Mouse (Mus musculus) right cerebral cortex, postnatal 36 days (tissue): ENCODE results near the gene 3110009E18Rik.
A peak's percentile ranks its signal among the peaks of the same experiment; 100 is the strongest.

Source experiments
- DNase-seq, 2 experiments: peaks; one replicate each; pipeline ENCODE4 v3.0.0; 2022; ENCODE audit warnings: low spot score in 2 of 2, mixed read lengths in 1 of 2

The 3110009E18Rik gene

DNA sequence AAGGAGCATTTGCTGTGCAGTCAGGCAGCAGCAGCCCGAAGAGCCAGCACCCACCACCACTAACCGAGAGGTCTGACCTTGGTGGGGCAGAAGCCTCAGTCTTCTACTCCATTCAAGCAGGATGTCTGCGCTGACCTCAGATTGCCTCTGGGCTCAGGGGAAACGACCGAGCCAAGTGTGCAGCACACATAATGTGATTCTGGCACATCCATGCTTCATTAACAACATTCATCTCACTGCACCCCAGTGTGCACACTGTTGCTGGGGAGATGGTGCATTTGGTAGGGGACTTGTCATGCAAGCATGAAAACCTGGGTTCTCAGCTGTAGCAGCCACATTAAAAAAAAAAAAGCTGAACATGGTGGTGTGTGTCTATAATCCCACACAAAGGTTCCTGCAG is 75.0 kb downstream of the 3110009E18Rik start:
- no peak for DNase-seq

GRCm38 (mm10) chr1:120196724-120197123 is 75.7 kb downstream of the 3110009E18Rik start:
- DNase-seq, result no peak

DNA sequence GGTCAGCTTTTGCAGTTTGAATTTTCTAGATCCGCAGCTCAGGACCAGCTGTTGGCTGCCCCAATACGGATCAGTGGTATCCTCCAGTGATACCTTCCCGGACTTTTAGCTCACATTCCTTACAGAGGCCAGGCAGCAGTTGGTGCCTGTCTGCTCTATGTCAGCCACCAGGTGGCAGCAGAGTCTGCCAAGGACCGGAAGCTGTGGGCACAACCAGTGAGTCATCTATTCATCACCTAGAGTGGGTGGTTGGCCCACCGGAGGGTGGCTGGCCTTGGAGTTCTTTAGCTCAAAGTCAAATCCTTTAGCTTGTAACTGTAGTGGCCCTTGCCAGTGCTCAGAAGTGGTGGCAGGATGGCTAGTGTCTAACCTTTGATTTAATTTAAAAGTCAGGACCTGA is 76.2 kb downstream of the 3110009E18Rik start:
- peak; percentile 73 to 78 for DNase-seq

DNA sequence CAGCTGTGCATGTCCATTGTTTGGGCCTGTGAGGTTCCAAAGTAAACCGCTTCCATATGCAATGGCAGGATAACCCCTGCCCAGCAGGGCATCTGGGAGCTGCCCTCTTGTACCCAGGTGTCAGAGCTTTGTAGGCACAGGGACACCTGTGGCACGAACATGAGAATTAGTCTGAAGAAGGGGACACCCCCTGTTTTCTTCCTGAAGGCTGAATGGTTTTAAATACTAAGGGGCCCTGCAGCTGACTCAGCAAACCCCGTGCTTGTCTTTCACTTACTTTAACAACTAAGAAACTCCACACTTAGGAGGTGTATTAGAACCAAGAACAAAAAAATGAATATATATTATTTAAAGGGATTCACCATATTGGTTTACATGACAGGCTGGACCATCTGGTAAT is 77.2 kb downstream of the 3110009E18Rik start:
- DNase-seq, result no peak

DNA sequence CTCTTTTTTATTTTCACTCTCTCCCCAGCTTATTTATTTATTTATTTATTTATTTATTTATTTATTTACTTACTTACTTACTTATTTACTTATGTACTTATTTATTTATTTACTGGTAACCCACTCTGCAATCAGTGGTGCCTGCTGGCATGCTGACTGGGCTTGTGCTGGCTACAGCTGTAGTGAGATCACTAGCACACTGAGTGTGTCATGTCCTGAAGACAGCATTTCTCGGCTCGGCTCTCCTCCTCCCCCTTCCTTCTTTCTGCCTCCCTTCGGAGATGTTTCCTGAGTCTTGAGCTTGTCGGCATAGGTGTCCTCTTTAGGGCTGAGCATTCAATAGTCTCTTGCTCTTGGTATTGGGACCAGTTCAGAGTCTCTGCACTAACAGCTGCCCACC is 78.0 kb downstream of the 3110009E18Rik start:
- no peak for DNase-seq

DNA sequence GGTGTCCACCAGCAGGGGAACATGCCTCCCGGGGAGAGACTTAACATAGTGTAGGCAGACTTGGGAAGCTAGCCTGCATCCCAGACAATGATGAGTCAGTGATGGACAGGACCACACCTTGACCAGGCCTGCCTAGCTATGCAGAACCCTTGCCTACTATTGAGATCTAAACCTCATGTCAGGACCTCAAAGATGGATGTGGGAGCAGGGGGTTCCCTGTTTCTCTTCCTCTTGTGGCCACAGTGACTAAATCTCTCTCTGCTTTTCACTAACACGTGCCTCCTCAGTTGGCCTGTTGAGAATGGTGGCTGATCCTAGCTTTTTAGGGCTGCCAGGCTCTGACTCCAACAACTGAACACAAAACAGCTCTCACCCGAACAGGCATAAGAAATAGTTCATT is 81.6 kb downstream of the 3110009E18Rik start:
- no peak for DNase-seq

GRCm38 (mm10) chr1:120203836-120204235 is 82.8 kb downstream of the 3110009E18Rik start:
- no peak for DNase-seq

DNA sequence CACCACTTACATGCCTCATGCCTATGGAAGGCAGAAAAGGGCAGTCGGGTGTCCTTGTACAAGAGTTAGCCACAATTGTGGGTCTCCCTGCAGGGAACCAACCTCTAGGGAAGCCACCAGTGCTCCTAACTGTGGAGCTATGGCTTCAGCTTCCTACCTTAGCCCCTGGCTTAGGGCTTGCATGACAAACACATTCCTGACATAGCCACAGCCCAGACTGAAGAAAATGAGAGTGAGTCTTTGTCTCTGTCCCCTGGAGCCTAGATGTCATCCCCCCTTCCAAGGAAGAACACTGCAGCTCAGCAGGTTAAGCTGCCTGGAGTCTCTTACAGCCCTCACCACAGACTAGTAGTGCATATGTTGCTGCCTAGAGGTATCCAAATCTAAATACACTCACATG is 83.8 kb downstream of the 3110009E18Rik start:
- DNase-seq, result no peak

DNA sequence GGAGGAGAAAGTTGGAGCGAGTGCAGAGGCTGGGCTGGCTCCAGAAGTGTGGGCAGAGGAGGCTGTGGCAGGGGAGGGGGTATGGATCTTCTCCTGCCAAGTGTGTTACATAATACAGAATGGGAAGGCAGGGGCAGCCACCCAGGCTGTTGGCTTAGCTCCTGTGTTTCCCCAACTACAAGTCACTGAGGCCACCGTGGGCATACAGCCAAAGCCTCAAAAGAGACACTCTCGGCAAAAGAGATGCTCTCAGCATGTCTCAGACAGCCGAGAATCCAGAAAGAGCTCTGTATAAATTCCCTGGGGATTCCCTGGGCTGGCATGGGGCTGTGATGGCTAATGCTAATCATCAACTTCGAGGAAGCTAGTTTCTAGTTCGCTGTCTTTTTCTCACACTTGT is 86.6 kb downstream of the 3110009E18Rik start:
- DNase-seq, result peak; percentile 29 to 55

DNA sequence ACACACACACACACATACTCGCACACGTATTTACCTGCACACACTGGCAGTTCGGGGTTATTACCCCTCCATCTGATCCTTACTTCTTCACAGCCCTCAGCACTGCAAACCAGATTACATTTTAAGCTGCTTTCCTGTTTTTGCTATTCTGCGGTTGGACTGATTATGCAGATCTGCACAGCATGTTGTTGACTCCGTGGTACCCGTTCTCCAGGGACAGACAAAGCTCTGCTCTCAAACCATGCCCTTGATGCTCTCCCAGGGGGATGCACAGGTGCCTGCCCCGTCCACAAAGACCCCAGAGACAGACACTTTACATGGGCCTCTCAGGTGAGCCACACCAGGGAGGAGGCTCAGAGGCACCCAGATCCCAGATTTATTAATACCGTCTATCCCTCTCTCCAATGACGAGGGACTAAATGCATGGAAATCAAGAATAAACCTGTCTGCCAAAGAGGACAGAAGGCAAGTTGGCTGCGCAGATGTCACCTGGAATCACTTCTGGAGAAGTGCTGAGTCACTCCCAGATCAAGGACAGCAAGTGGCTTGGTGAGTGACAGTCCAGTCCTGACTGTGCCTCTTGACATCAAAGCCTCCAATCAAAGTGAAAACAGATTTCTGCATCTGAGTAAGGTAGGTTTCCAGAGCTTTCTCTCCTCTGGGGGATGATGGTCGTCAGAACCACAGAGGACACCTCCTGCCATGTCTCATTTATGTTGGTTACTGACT is 87.7 kb downstream of the 3110009E18Rik start:
- no peak for DNase-seq

DNA sequence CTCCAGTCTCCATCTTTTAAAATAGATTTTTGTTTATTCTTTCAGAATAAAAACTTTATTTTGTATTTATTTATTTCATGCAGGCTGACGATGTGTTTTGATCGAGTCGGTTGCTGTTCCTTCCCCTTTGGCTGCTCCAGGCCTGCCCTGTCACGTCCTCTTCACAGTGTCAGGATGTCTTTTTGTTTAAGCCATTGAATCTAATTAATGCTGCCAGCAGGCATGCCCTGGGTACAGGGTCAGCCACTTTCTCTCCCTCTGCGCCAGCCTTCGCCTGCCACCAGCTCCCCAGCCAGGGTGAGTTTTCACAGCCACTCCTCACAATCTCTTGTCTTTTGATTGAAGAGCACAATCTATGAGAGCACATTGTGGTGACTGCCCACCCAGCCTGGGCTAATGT is 99.9 kb downstream of the 3110009E18Rik start:
- DNase-seq, result no peak

DNA sequence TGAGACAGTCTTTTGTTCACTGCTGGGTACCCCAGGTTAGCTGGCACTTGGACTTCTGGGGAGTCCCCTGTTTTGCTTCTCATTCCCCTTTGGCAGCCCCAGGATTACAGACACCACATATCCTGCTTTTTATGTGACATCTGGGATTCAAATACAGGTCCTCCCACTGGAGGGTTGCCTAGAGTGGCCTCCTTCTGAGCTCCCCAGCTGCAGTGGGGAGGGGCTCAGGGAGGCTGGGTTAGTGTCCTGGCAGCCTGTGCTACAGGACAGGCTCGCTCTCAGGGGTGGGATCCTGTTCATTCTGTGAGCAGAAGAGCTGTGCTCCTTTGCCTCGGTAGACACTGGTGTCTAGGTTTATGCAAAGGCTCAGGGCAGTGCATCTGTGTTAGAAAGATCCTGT is 100.3 kb downstream of the 3110009E18Rik start:
- DNase-seq, result no peak

DNA sequence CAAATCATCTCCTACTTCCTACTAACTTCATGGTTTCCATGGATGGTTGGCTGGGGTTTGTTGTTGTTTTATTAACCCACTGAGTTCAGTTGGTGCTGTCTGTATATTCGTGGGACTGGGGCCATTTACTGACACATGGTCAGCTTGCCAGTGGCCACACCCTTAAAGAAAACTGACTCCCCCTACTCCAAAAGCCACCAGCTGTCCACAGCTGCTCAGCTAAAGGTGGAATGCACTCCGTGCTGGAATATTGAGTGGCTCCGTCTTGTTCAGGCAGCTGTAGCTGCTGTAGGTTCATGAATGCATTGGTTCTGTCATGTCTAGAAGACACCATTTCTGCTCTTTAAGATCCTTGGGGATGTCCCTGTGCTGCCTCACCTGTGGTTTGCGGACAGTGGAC is 102.6 kb downstream of the 3110009E18Rik start:
- no peak for DNase-seq

- no peak for DNase-seq
Observed at GRCm38 (mm10) chr1:120229723-120230471, 108.9 kb downstream of the 3110009E18Rik start.

- DNase-seq, result no peak
Observed at GRCm38 (mm10) chr1:120231334-120231733, 110.3 kb downstream of the 3110009E18Rik start.

DNA sequence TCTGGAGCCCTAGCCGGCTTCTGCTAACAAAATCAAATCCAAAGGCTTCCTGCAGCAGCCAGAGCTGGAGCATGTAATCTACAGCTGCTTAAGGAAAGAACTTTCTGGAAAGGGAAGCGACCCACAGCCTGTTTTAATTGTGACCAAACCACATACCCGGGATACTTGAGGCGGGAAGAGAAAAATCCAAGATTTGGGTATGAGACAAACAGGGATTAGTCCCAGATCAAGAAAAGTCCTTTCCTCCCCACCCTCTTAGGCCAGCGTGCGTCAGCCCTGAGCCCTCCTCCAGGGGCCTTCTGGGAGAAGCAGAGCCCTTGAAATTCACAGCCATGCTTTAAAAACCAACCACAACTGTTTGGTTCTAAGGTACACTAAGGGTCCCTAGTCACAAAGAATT is 111.2 kb downstream of the 3110009E18Rik start:
- DNase-seq, result no peak

DNA sequence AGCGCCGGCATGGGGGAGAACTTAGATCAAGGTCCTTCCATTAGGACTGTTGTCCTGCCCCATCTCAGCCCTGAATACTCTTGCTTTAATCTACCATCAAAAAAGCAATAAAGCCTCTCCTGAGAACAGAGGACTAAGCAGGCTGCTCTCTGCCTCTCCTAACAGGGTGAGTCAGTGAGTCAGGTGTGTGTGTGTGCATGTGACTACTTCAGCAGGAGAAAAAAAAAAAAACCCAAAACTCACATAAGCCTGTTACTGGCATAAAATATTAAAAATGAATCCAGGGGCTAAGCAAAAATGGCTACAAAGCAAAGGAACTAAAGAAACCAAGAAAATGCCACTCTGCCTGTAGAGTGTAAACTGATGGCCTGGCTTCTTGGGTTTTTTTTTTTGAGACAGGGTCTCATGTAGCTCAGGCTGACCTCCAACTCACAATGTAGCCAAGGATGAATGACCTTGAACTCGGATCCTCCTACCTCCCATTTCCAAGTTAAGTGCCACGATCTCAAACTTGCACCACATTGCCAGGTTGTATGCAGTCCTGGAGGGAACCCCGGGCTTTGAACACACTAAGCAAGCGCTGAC is 114.7 kb downstream of the 3110009E18Rik start:
- DNase-seq, result no peak

- DNase-seq, result peak in 1 of 2 experiments; percentile 15
Observed at GRCm38 (mm10) chr1:120236424-120236823, 115.4 kb downstream of the 3110009E18Rik start.

GRCm38 (mm10) chr1:120237068-120237467 is 116.1 kb downstream of the 3110009E18Rik start:
- no peak for DNase-seq
